Mouse (Mus musculus): ENCODE measurements around the gene Slc25a23. TPM values are rescaled to one million over a fixed set of nuclear protein-coding genes. Genes with fewer than 3 reads are reported as not detected.

Gene Slc25a23
- total RNA-seq, 2 experiments from 2014 or later, result 351 to 373 TPM

- no peak for DNase-seq (ENCODE audit: extremely low spot score in 1 of 2, low spot score in 1 of 2)
Observed at GRCm38 (mm10) chr17:57027471-57027870, 32.2 kb downstream of the Slc25a23 start.

- DNase-seq (ENCODE audit: extremely low spot score in 1 of 2, low spot score in 1 of 2), result no peak
Observed at GRCm38 (mm10) chr17:57020960-57021359, 38.7 kb downstream of the Slc25a23 start.

- DNase-seq (ENCODE audit: extremely low spot score in 1 of 2, low spot score in 1 of 2), result no peak
Observed at GRCm38 (mm10) chr17:57019693-57020092, 40.0 kb downstream of the Slc25a23 start.

DNA sequence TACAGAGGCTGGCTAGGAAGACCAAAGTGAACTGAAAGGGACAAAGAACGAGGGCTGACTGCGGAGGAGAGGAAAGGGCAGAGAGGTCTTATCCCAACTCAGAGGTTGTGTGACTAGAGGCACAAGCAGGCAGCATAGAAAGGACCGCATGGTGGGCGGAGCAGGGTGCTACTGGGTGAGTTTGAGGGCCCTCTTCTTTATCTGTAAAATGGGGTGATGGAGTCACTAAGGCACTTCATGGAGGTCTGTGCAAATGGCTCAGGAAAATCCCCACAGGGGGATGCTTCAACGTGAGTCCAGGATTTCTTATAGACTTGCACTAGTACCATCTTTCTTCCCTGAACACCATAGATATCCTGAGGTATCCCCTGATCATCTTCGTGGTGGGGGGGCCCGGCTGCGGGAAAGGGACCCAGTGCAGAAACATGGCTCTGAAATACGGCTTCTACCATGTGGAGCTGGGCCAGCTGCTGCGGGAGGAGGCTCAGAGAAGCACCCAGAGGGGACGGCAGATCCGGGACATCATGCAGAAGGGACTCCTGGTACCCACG lies 47.3 kb downstream of the Slc25a23 start:
- DNase-seq (ENCODE audit: extremely low spot score in 1 of 2, low spot score in 1 of 2), result no peak

GRCm38 (mm10) chr17:57011236-57012141 lies 48.2 kb downstream of the Slc25a23 start, which contains the start of the genes Gtf2f1 and Gm17949:
Gene Gtf2f1, minus strand, starts transcription at chr17:57011288.
Gene Gm17949, plus strand, starts transcription at chr17:57011469.
- DNase-seq (ENCODE audit: extremely low spot score in 1 of 2, low spot score in 1 of 2), result peak; percentile 86 to 87

DNA sequence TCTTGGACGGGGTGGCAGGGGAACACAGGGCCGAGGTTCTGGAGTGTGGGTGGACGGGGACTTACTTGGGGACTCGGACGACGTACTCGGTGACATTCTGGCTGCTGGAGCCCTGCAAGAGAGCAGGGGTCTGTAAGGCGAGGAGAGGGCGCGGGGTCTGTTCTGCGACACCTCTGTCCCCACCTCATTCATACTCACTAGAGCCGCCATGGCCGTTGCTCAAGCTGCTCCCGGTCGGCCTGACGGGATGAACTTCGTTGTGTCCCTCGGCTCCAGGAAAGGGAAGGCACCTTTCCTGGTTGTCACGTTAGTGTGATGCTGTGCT lies 48.8 kb downstream of the Slc25a23 start:
- DNase-seq (ENCODE audit: extremely low spot score in 1 of 2, low spot score in 1 of 2), result no peak

GRCm38 (mm10) chr17:57007137-57007905 lies 52.3 kb downstream of the Slc25a23 start:
- DNase-seq (ENCODE audit: extremely low spot score in 1 of 2, low spot score in 1 of 2), result no peak

DNA sequence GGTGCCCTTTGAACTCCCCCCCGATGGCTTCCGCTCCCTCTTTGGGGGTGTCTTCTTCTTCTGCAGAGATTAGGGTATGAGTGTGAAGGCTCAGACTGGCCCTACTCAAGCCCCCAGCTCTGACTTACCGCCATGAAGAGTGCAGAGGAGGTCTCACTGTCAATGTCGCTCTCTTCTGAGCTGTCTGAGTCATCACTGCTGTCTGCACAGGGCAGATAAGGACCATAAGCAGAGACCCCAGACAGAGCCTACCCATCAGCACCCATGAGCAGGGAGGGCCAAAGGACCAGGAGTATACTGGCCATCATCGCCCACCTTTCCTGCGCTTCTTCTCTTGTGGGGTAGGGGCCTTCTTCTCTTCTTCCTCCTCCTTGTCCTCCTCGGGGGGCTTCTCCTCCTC lies 55.7 kb downstream of the Slc25a23 start:
- no peak for DNase-seq (ENCODE audit: extremely low spot score in 1 of 2, low spot score in 1 of 2)

DNA sequence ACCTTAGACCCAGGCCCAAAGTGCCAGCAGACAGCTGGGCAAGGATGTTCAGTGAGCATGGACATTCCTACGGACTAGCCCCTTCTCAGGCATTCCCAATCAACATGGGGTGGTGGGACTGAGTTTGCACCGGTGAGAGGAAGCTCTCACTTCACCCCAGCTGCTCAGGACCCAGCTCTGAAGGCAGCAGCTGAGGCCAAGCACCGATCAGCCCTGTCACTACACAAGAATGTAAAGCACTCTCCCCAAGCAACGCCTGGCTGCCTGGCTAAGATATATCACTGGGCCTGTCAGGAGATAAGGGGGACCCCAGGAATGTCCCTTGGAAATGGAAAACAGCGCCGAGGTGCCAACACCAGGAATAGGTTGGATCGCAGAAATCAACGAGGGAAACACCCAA lies 58.4 kb downstream of the Slc25a23 start:
- DNase-seq (ENCODE audit: extremely low spot score in 1 of 2, low spot score in 1 of 2), result no peak

DNA sequence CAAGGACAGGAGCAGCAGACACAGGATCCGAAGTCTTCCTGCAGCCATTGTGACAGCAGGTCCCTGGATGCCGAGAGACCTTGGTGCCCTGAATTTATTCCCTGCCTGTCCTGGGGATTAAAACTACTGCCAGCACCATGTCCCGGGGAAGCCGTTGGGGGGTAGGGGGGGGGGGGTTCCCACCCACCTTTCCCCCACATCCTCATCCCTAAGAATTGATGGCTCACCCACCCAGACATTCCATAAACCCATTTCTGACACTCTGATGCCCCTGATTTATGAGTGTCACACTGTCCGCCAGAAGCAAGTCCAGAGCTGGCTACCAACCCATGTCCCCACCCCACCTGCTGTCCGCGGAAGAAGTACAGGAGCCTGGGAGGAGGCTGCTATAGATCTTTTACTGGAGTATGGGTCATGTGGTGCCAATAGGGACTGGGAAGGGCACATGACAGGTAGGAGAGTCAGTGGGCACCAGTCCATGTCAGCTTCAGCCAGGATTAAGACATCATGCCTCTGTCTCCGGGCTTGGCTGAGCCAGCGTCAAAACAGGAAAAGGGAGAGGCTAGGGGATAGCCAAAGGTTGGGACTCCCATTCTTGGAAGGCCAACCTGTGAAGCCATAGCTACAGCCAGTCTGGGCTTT lies 59.6 kb downstream of the Slc25a23 start, which contains the start of gene Pspn:
Gene Pspn, minus strand, starts transcription at position 51 of the 642 bp plus-strand sequence.
- DNase-seq (ENCODE audit: extremely low spot score in 1 of 2, low spot score in 1 of 2), result no peak

- DNase-seq (ENCODE audit: extremely low spot score in 1 of 2, low spot score in 1 of 2), result no peak
Observed at GRCm38 (mm10) chr17:56999414-56999813, 60.2 kb downstream of the Slc25a23 start.

DNA sequence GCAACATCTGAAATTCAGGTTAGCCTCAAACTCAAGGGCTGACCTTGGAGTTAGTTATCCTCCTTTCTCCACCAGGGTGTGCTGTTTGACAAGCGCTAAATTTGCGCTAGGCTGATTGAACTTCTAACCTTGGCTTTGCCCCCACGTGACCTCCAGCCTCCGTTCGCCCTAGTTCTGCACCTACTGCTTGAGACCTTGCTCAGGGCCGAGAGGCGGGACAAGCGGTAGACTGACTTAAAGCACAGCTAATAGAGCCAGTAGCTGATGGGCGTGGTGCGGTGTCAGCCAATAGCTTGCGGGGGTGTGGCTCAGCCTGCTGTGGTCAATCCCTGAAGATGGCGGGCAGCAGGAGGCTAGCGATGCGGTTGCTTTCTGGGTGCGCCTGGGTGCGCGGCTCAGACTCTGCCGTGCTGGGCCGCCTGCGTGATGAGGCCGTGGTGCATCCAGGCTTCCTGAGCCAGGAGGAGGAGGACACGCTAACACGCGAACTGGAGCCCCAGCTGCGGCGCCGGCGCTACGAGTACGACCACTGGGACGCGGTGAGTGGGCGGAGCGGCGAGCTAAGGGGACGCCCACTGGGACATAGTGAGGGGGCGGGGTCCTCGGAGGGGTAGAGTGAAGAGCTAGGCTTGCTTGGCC lies 62.5 kb downstream of the Slc25a23 start, which contains the start of gene Alkbh7:
Gene Alkbh7, plus strand, starts transcription at position 311 of the 639 bp plus-strand sequence.
- peak; percentile 74 to 82 for DNase-seq (ENCODE audit: extremely low spot score in 1 of 2, low spot score in 1 of 2)

DNA sequence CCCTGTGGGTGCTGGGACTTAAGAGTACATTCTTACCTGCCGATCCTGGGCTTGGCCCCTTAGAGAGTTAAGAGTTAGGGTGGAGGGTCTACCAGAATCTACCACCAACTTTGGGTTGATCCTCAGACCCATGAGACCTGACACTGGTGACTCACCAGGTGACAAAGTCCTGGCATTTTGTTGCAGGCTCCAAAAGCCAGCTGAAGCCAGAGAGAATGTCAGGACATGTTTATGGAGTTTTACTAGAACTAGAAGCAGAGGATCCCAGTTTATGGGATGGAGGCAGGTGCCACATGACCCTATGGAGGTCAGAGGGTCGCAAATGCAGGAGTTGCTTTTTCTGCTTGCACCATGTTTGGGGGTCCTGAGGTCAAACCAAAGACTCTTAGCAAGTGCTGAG lies 63.2 kb downstream of the Slc25a23 start:
- no peak for DNase-seq (ENCODE audit: extremely low spot score in 1 of 2, low spot score in 1 of 2)

DNA sequence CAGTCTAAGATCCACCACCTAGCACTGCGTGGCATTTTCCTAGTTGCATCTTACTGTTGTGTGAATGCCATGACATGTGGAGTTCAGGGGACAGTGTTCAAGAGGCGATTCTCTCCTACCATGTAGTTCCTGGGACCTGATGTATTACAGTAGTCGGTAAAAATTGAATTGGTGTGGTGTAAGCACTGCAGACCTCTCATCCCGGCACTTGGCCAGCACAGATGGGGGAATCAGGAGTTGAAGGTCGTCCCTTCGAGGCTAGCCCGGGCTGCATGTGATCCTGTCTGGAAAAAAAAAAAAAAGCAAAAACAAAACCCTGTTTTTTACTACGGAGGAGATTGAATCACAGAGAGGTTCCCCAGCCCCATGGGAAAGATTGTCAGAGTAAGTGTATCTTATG lies 64.6 kb downstream of the Slc25a23 start:
- DNase-seq (ENCODE audit: extremely low spot score in 1 of 2, low spot score in 1 of 2), result no peak

Other genes starting within 250 kb of the Slc25a23 start
- 1 to 10 TPM; 3.8 to 4.4 TPM for gene Rfx2, start 228.8 kb downstream of the Slc25a23 start, total RNA-seq (2021)
- not detected for gene Acsbg2, start 185.4 kb downstream of the Slc25a23 start, total RNA-seq (2021)
- under 1 TPM; 0.10 to 0.14 TPM for gene 1700061G19Rik, start 184.4 kb downstream of the Slc25a23 start, total RNA-seq (2021)
- 10 to 100 TPM; 66.7 to 79.9 TPM for gene Mllt1, start 124.4 kb downstream of the Slc25a23 start, total RNA-seq (2021)
- not detected for gene Acer1, start 77.7 kb downstream of the Slc25a23 start, total RNA-seq (2021)
- 10 to 100 TPM; 57.8 to 68.3 TPM for gene Clpp, start 69.6 kb downstream of the Slc25a23 start, total RNA-seq (2021)
- gene Alkbh7, start 62.5 kb downstream of the Slc25a23 start, total RNA-seq (2021), result 10 to 100 TPM; 22.8 to 24.1 TPM
- gene Pspn, start 59.8 kb downstream of the Slc25a23 start, total RNA-seq (2021), result not detected
- 10 to 100 TPM; 59.7 to 60.1 TPM for gene Gtf2f1, start 48.6 kb downstream of the Slc25a23 start, total RNA-seq (2021)
- not detected for gene Gm17949, start 48.4 kb downstream of the Slc25a23 start, total RNA-seq (2021)
- gene Khsrp, start 28.3 kb downstream of the Slc25a23 start, total RNA-seq (2021), result 100 to 1,000 TPM; 113 to 117 TPM
- gene Slc25a41, start 18.2 kb downstream of the Slc25a23 start, total RNA-seq (2021), result under 1 TPM in 1 of 2 experiments, not detected in 1; 0.22 TPM
- gene Crb3, start 758 bp downstream of the Slc25a23 start, total RNA-seq (2021), result under 1 TPM in 1 of 2 experiments, not detected in 1; 0.99 TPM
- 1 to 10 TPM in 1 of 2 experiments, under 1 TPM in 1; 0.47 to 2.0 TPM for gene Dennd1c, start 18.7 kb upstream of the Slc25a23 start, total RNA-seq (2021)
- gene Tubb4a, start 27.9 kb upstream of the Slc25a23 start, total RNA-seq (2021), result 100 to 1,000 TPM; 633 to 647 TPM
- gene Tnfsf9, start 45.5 kb upstream of the Slc25a23 start, total RNA-seq (2021), result under 1 TPM; 0.54 to 0.85 TPM
- gene Cd70, start 89.9 kb upstream of the Slc25a23 start, total RNA-seq (2021), result under 1 TPM in 1 of 2 experiments, not detected in 1; 0.61 TPM
- gene Tnfsf14, start 134.3 kb upstream of the Slc25a23 start, total RNA-seq (2021), result not detected
- gene C3, start 168.3 kb upstream of the Slc25a23 start, total RNA-seq (2021), result 1 to 10 TPM in 1 of 2 experiments, under 1 TPM in 1; 0.98 to 1.3 TPM
- 10 to 100 TPM; 20.4 to 23.3 TPM for gene Gpr108, start 188.6 kb upstream of the Slc25a23 start, total RNA-seq (2021)
- gene Trip10, start 189.6 kb upstream of the Slc25a23 start, total RNA-seq (2021), result 1 to 10 TPM; 5.9 to 7.4 TPM
- 1 to 10 TPM; 3.3 to 3.5 TPM for gene Vav1, start 219.2 kb upstream of the Slc25a23 start, total RNA-seq (2021)

Measured in layer of hippocampus, postnatal 25 days (tissue).